Mouse (Mus musculus) layer of hippocampus, adult 9-11 months (tissue): ENCODE measurements around the gene Gm5089.
"Not testable (repeated sequence)": the region's sequence is repeated elsewhere in the genome, so short reads cannot be mapped to it uniquely, and the experiment has no call there.

ENCODE experiments used
- DNase-seq: peaks from one replicate; pipeline ENCODE4 v3.0.0; 2022

The Gm5089 gene

DNA sequence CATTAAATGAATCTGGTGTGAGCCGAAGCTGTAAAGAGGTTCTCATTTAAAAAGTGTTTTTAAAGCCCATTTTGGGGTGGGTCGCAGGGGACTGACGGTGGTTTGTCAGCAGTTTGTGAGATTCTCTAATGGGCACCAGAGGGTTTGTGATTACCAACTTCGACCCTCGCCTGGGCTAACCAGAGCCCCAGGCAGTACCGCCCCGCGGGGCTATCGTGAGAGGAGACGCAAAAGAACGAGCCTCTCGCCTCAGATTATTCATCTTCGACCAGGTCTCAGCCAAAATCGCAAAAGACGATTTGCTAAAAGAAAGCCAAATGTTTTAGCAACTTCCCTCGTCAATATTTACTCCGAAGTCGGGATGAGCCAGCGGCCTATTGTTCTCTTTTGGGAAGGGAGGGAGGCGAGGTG lies 26.4 kb upstream of the Gm5089 start:
- no peak for DNase-seq

DNA sequence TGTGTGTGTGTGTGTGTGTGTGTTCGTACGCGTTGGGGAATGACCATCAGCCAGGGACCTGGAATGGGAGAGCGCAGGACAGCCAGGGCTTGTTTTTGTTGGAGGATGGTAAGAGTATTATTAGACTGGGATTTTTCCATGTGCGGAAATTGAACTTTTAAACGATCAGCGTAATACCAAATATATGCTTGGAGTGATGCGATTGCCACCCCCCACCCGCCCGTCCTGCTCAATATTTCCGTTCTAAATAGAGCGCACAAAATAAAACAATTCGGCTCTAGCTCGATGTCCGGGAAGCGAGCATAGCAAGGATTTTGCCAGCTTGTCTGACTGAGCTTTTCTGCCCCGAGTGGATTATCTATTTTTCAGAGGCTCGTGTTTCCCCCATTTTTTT lies 25.9 kb upstream of the Gm5089 start:
- no peak for DNase-seq

DNA sequence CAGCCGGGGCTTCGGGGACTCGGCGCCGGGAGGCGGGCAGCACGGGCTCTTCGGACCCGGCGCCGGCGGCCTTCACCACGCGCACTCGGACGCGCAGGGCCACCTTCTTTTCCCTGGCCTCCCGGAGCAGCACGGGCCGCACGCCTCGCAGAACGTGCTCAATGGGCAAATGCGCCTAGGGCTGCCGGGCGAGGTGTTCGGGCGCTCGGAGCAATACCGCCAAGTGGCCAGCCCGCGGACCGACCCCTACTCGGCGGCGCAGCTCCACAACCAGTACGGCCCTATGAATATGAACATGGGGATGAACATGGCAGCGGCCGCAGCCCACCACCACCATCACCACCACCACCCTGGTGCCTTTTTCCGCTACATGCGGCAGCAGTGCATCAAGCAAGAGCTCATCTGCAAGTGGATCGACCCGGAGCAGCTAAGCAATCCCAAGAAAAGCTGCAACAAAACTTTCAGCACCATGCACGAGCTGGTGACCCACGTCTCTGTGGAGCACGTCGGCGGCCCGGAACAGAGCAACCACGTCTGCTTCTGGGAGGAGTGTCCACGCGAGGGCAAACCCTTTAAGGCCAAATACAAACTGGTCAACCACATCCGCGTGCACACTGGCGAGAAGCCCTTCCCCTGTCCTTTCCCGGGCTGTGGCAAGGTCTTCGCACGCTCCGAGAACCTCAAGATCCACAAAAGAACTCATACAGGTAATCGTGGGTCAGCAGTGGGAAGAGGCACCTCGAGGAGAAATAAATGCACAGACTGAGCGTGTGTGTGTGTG lies 25.3 kb upstream of the Gm5089 start:
- DNase-seq: no peak

DNA sequence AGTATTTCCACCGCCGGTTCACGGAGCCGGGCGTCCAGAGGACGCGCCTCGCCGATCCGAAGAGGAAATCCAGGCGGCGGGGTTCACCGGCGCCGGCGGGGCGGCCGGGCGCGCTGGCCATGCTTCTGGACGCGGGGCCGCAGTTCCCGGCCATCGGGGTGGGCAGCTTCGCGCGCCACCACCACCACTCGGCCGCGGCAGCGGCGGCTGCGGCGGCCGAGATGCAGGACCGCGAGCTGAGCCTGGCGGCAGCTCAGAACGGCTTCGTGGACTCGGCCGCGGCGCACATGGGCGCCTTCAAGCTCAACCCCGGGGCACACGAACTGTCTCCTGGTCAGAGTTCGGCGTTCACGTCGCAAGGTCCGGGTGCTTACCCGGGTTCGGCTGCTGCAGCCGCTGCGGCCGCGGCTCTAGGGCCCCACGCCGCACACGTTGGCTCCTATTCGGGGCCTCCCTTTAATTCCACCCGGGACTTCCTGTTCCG lies 24.7 kb upstream of the Gm5089 start:
- no peak for DNase-seq

DNA sequence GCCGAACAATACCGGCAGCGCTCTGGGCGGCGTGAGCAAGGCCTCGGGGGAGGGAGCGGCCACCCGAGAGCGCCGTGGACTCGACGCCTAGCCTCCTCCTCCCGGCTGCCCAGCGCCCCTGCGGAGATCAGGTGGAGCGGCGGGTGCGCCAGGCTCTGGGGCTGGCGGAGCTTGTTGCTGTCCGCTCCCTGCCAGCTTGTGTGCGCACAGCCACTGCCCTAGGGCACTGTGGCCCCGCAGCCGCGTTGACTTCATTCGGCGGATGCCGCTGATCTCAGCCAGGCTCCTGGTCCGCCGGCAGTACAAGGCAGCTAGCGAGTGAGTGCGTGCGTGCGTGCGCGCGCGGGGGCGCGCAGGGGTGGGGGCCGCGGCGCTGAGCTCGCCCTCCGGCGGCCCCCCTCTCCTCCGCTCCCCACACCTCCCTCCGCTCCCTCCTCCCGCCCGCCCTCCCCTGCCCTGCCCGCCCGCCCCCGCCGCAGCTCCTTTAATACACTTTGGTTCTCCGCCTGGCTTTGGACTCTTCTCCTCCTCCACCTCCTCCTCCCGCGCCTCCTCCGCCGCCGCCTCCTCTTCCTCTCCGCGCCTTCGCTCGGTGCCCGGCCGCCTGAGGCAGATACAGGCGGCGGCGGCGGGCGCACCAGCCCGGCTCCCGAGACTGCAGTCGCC lies 24.1 kb upstream of the Gm5089 start, which contains the start of gene Zic2:
Zic2 (plus strand) TSS at position 545 of the 666 bp plus-strand sequence.
- peak; percentile 57 for DNase-seq

DNA sequence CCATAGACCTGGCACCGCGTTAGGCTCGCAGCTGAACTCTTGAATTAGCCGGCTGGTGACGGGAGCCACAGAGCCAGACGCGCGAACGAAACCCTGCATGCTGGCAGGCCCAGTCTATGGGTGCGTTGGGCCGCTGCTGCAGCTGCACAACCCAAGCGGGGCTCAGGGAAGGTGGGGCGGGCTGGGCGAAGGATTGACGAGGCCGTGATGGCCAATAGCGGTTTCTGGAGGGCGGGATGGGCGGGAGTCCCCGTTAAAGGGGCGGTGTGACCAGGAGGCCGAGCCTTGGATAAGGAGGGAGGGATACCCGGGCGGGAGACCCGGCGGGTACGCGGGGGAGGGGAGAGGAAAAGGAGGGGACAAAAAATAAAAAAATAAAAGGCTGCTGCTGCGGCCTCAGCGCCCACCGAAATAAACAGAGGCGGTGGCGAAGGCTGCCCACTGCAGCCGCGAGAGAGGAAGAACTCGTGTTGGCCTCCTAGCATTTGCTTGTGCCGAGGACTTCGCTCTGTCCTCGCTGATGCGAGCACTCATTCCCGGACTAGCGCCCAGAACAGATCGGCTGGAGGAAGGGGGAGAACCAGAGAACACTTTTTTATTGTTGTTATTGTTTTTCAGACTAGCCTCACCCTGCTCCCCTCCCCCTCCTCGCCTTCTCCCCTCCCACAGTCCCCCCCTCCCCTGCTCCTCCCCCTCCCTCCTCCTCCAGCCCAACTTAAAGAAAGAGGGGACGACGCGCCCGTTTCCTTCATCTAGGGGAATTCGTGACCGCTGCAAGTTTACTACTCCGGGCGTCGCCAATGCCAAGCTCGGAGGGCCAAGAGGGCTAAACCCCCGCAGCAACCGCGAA lies 23.4 kb upstream of the Gm5089 start:
- no peak for DNase-seq

DNA sequence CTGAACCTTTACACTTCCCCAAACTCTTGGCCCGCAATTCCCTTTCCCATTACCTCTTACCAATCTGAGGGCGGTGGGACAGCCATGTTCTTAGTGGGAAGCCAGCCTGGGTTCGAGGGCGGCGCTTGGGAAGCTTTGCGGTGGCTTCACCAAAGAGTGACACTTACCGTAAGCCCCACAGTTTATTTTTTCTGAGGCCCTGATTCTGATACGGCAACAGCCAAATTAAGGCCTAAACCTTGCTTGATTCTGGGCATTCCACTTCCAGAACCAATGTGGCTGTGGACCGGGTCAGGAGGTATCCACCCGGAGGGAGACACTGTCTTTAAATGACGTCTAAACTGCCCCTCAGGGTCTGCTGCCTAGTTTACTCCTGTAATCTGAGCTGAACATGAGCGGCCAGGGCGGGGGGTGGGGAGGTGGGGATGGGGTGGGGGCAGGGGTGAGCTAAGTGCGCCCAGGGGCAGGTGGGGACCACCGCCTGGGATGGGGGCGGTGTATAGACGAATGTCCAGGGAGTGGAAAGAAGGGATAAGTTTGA lies 22.4 kb upstream of the Gm5089 start:
- DNase-seq: no peak

DNA sequence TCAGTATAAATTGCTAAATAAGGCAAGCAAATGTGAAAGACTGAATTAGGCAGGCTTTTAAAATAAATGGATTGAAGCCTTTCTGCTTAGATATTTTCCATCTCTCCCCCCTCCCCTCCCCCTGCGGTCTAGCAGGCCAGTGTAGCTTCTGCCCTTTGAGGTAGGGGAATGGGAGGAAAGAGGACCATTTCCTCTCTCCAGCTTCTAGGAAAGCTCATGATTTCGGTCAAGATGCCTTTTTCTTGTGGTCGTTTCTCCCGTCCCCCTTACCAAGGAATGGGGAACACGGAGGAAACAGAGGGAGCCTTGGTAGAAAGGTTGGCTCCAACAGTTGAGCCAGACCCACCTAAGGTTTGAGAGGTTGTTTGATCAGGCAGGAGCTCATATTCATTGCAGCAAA lies 21.7 kb upstream of the Gm5089 start:
- no peak for DNase-seq

DNA sequence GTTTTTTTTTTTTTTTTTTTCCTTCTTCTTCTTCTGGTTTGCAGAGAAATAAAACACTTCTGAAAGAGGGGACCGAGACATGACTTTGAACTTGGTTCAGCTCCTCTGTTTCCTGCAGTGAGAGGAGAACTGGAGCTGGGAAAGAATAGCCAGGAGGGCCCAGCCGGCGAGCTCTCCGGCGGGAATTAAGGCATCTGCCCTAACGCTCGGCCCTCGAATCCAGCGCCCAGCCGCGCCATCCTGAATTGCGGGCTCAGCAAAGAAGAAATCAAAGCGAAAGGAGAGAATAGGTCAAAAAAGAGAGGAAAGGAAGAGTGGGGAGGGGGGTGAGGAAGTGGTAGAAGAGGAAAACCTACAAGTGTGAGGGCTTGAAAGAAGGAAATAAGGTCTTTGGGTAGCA lies 21.2 kb upstream of the Gm5089 start:
- no peak for DNase-seq

DNA sequence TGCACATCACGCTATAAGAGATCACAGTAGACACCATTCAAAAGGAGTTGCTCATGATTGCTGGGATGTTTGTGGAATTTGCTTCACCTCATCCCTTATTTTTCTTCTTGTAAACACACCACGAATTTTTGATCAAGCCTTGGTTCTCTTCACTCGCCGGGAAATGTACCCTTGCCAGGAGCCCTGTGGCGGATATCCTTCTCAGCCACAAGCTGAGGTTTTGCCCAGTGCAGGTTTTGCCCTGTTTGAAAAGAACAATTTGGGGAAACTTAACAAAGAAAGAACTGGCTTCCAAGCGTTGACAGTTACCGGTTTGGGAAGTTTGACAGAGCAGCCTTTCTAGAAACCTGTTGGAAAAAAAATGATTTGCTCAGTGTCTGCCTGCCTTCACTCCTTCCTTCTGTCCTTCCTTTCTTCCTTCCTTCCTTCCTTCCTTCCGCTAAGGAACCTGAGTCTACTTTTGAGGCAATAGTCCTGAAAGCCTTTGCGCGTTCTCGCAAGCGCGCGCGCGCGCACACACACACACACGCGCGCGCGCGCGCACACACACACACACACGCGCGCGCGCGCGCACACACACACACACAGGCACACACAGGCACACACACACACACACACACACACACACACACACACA lies 20.7 kb upstream of the Gm5089 start:
- no peak for DNase-seq

DNA sequence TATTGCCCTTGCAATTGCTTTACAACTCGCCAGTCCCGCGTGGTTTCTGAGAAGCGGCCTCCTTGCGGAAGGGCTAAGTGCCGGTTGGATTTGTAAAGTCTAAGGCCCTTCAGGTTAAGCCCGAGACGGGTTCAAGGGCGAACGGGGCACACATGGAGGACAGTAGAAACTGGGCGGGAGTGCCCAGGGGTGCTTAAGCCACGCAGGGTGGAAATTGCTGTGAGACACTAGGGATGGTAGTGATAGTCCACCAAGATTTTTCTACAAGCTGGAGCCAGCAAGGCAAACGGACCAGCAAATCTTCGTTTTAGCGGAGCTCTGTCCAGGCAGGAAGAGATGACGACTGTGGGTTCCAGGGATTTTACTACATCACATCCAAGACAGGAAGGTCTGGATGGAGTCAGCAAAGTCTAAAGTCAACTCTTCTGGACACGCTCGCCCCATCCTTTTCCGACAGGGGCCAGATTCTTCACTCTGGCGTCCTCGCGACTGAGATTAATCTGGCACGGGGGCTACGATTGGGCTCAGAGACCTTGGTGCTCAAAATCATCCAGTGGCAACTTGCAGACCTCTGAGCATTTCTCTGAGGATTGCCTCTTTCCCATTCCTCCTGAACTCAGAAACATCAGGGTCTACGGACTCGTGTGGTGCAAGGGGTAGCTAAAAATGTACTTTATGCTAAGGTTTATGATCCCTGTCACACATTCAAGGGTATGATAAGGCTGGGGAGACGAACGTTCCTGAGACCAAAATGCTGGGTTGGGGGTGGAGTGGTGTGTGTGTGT lies 18.2 kb upstream of the Gm5089 start:
- no peak for DNase-seq

DNA sequence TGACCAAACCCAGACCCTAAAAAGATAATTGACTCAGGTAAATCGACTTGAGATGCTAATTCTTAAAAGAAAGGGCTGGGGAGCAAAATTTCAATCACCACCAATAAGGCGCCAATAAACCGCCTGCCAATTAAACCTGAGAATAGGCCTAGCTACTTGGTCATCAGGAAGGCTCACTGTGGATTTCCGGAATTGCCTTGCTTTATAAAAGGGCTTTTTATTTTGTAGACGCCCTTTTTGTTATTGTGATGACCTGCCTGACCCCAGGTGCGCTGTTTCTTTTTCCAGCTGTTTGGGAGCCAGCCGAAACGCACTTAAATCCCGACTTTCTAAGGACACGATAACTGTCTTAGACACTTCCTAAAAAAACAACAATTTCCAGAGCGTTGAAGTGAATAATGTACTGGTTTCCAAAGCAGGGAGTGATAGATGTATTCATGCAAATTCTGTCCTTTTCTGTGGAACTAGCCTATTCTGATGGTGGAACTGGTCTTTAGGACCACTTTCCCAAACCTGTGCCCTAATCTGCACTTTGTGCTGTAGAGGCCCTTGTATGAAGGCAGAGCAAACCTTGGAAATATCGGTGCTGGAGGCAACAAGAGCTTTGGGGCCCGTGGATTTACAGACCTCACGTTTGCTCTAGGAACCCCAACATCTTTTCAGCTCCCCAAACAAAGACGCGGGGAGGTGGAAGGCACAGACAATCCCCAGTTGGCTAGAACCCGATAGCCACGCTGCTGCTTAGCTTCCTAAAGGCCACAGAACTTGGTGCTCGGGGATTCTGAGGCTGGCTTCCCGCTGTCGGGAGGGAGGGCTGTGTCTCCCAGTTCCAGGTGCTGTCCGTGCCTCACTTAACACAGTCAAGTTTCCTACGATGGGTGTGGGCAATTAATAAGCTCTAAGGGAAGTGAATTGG lies 17.3 kb upstream of the Gm5089 start:
- DNase-seq: no peak

DNA sequence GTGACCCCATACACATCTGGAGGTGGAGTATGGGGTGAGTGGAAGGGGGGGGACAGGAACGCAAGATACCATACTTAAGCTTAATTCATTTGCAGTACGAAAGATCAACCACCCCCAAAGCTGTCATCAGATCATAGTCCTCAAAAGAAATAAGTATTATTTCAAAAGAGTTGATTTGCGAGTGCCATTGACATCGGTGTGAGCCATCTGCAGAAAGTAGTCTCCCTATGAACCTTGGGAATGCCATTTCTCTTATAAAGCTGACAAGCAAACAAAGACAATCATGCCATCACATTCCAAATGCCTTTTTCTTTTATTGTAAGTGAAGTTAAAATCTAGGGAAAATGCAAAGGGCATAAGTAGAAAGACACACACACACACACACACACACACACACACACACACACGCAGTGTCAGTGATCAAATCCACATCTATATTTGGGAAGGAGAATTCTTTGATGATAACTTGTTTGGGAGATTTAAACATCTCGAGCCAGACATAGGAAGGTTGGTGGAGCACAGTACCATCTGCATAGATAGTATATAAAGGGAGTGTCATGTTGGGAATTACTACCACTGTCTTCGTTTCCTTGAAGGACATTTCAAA lies 15.9 kb upstream of the Gm5089 start:
- DNase-seq: no peak

DNA sequence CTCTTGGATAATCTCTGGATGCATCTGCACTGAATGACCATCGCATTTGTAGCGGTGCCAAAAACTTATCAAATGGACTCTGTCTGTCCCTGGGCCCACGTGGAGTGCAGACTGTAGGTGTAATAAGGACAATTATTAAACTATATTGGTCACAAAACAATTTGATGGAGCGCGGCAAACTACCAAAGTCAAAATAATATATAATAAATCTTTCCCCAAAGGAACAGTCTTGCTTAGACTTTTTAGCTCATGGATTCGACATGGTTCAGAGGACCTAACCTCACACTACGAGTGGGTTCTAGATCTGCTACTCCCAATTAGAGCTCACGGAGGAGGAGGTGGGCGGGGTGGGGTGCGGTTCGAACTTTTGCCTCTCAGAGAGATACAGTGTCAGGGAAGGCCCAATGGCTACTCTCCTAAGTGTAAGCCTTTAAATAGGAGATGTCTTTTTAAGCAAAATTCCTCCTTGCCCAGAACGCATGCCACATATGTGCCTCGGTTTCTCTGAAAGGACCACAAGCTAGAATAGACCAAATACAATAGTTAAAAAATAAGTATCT lies 15.1 kb upstream of the Gm5089 start:
- DNase-seq: no peak

DNA sequence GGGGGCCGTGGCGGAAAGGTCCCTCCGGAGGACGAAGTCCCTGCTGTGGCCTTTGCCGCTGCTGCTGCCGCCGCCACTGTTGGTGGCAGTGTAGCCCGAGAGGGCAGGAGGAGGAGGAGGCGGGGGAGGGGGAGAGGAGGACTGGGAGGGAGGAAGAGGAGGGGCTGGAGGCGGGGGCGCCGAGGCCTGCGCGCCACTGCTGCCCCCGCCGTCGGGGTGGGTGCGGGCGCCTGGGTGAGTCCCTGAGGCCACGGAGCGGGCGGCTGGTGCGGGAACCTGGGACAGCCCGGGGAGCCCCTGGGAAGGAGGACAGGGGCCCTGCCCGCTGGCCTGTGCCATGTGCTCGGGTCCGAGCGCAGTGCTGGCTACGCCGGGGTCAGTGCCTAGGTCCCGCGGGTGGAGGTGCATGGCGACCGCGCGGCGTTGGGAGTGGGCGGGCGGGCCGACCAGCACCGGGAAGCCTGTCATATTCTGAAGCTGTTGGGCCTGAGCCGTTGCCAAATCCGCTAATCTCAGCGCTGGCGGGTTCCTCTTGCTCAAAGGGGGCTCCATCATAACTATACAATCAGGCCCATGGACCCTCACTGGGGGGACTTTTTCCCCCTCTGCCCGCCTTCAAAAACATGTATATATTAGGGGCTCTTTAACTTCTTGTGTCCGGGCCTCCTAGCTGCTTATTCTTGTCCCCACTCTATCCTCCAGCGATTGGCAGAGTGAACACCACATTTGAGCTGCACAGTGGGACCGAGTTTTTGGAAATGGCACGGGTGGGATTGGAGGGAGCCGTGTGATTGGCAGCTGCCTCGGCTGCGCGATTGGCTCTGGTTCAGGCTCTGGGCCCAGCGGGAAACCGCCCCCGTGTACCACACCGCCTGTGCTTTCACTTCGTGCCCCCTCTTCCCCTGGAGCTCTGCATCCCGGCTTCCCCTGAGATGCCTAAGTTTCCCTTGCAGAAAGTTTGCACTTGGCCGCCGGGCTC lies 14.1 kb upstream of the Gm5089 start, which contains the start of gene Zic5:
Zic5 (minus strand) TSS at position 915 of the 979 bp plus-strand sequence.
- DNase-seq: no peak

DNA sequence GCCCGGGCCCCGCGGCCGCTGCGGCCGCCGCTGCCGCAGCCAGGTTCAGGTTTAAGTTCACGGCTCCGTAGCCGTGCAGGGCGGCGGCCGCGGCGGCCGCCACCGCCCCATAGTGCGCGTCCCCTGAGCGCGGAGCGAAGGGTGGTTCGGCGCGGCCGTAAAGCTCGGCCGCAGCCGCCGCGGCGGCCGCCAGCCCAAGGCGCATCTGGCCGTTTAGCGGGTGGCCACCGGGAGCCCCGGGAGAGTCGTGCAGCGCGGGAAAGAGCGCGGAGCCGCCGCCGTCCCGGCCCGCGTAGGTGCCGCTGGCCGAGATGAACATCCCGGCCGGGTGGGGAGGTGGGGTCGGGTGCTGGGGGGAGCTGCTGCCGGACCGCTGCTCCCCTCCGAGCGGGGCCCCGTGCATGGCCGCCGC lies 13.4 kb upstream of the Gm5089 start:
- no peak for DNase-seq

DNA sequence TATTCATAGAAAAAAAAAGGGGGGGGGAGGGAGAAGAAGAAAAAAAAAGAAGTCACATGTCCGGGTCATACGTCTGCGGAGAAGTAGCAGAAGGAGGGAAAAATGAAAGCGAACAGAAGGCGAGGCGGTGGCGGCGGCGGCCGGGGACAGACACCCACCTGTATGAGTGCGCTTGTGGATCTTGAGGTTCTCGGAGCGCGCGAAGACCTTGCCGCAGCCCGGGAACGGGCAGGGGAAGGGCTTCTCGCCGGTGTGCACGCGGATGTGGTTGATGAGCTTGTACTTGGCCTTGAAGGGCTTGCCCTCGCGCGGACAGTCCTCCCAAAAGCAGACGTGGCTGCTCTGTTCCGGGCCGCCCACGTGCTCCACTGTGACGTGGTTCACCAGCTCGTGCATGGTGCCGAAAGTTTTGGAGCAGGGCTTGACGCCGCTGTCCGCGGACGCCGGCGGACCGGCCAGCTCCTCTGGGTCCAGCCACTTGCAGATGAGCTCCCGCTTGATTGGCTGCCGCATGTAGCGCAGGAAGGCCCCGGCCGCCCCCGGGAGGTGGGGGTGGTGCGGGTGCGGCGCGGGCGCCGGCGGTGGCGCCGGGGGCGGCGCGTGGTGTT lies 12.9 kb upstream of the Gm5089 start:
- DNase-seq: not testable (repeated sequence)

DNA sequence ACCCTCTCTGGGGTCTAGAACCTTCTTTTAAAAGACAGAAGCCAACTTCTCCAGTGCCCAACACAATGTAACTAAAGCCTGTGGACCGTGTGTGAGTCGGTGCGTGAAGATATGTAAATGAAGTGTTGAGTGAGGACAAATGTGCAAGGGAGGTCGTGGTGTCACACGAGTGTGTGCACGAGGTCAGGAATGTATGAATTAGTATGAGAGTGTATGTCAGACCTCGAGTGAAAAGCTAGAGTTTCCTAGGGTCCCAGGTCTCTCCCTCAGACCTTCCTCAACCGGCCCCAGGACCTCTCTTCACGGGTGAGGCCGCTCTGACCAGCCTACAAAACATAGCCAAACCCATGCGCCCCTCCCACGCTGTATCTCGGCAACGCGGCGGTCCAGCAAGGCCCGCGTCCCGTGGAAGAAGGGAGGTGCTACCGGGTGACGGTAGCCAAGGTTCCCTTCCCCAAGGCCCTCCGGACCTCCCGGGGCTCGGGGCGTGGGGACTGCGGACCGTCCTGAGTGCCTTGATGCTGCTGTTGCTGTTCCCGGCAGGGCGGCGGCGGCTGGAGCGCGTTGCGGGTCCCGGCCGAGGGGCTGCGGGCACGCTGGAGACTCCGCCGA lies 12.3 kb upstream of the Gm5089 start:
- DNase-seq: no peak
